Mouse (Mus musculus) G1E (cell line): ENCODE data around the gene Vat1. TPM values are rescaled to one million over a fixed set of nuclear protein-coding genes. Genes with fewer than 3 reads are reported as not detected.

Source experiments
- ATAC-seq: 2 replicates; pipeline ENCODE4 v1.8.0; 2016; ENCODE audit warnings: mild to moderate bottlenecking; ENCODE audit not compliant: insufficient number of reproducible peaks, poor library complexity, low FRiP score, severe bottlenecking; ENCODE audit errors: extremely low read depth
- DNase-seq: peaks from one replicate; pipeline ENCODE4 v3.0.0; 2012; ENCODE audit warnings: low spot score
- H3K27me3 ChIP-seq: 2 replicates; pipeline ENCODE4 v1.6.1; 2012; ENCODE audit warnings: mild to moderate bottlenecking, low read length, inconsistent platforms; ENCODE audit not compliant: insufficient read depth
- H3K36me3 ChIP-seq: replicated peaks from 2 replicates; pipeline ENCODE3; 2012; ENCODE audit warnings: mild to moderate bottlenecking, inconsistent platforms
- H3K4me1 ChIP-seq: 2 replicates; pipeline ENCODE4 v1.6.1; 2012; ENCODE audit warnings: low read depth, low read length, inconsistent platforms, mixed read lengths; ENCODE audit not compliant: insufficient read depth
- H3K4me3 ChIP-seq: 2 replicates; pipeline ENCODE4 v1.5.1; 2012; ENCODE audit warnings: low read depth, mild to moderate bottlenecking, inconsistent platforms, low read length, moderate library complexity, mixed read lengths
- H3K9me3 ChIP-seq: replicated peaks from 2 replicates; pipeline ENCODE4 v1.6.1; 2012; ENCODE audit warnings: inconsistent platforms
- CTCF ChIP-seq: IDR thresholded peaks from 2 replicates; pipeline ENCODE4 v1.5.1; 2012; ENCODE audit warnings: low read depth, low read length, inconsistent platforms, mixed read lengths
- GATA1 ChIP-seq: IDR thresholded peaks from 2 replicates; pipeline ENCODE4 v1.6.1; 2012; ENCODE audit warnings: borderline replicate concordance, low read length, inconsistent platforms, mixed read lengths
- GATA2 ChIP-seq: IDR thresholded peaks from 2 replicates; pipeline ENCODE4 v1.6.1; 2012; ENCODE audit warnings: low read depth, low read length, inconsistent platforms, borderline replicate concordance
- POLR2AphosphoS5 ChIP-seq: IDR thresholded peaks from 2 replicates; pipeline ENCODE4 v1.6.1; 2012; ENCODE audit warnings: low read depth, low read length, inconsistent platforms; ENCODE audit not compliant: insufficient replicate concordance
- TAL1 ChIP-seq: conservative IDR thresholded peaks from 2 replicates; pipeline ENCODE4 v1.6.1; 2012; ENCODE audit warnings: low read depth, low read length, inconsistent platforms, mixed read lengths
- polyA plus RNA-seq: library from polyadenylated mRNA; stranded (reverse); fragments of >175 nt; gene quantifications from 2 replicates; pipeline ENCODE4 v1.2.3, GENCODE M21; 2012
- total RNA-seq, 2 experiments: library from RNA; stranded (forward) in 1 of 2; stranded (reverse) in 1 of 2; fragments of 200-1000 nt in 1 of 2; fragments of >200 nt in 1 of 2; fragmentation: Nextera tagmentation in 1 of 2; gene quantifications; 2 replicates each; pipeline ENCODE4 v1.2.3; 2014 to 2017

Vat1 gene
- total and polyA plus RNA-seq, 3 experiments, result 103 to 384 (median 238) TPM

- Histone ChIP-seq H3K27me3 (no peaks in the 10 kb centered on the region), H3K4me3 (no peak overlapping the region), H3K4me1 (peaks cover 11% of the 10 kb centered on the region), H3K36me3 (peaks cover 45% of the 10 kb centered on the region), H3K9me3 (no peaks in the 10 kb centered on the region)
- no peak for DNase-seq
- TF ChIP-seq GATA1 (no peak), TAL1 (no peak), POLR2AphosphoS5 (no peak), CTCF (no peak), GATA2 (no peak)
- ATAC-seq, result no peak
Observed at GRCm38 (mm10) chr11:101436916-101437315, 29.1 kb downstream of the Vat1 start.

DNA sequence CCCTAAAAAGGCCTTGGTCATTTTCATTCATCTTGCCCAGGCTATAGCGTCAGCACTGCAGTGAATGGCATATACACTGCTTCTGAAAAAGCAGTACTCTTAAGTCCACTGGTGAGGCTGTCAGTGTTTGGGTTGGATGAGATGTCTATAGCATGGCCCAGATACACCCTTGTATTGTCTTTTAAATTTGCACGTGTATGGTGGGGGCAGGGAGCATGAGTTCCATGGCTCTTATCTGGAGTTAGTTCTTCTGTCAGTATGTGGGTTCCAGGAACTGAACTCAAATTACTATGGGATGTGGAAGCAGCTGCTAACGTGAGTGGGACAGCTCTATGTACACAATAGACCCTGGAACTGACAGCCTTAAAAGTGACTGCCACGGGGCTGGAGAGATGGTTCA, 30.2 kb downstream of the Vat1 start:
- H3K9me3 ChIP-seq, result no peaks in the 10 kb centered on the region
- TF ChIP-seq CTCF (no peak), GATA2 (no peak), TAL1 (no peak), GATA1 (no peak), POLR2AphosphoS5 (no peak)
- ATAC-seq (no peak), DNase-seq (no peak)
- no peak overlapping the region for H3K4me3 ChIP-seq
- peaks cover 11% of the 10 kb centered on the region for H3K4me1 ChIP-seq
- no peaks in the 10 kb centered on the region for H3K27me3 ChIP-seq
- peaks cover 55% of the 10 kb centered on the region for H3K36me3 ChIP-seq

- Histone ChIP-seq H3K4me1 (peaks cover 14% of the 10 kb centered on the region), H3K9me3 (no peaks in the 10 kb centered on the region), H3K27me3 (no peaks in the 10 kb centered on the region), H3K4me3 (no peak overlapping the region), H3K36me3 (peaks cover 80% of the 10 kb centered on the region)
- no peak for DNase-seq
- ATAC-seq, result no peak
- no peak for TF ChIP-seq CTCF
- no peak for TF ChIP-seq GATA1
- TF ChIP-seq TAL1, result no peak
- TF ChIP-seq GATA2, result no peak
- no peak for TF ChIP-seq POLR2AphosphoS5
Observed at GRCm38 (mm10) chr11:101433396-101433795, 32.6 kb downstream of the Vat1 start.

DNA sequence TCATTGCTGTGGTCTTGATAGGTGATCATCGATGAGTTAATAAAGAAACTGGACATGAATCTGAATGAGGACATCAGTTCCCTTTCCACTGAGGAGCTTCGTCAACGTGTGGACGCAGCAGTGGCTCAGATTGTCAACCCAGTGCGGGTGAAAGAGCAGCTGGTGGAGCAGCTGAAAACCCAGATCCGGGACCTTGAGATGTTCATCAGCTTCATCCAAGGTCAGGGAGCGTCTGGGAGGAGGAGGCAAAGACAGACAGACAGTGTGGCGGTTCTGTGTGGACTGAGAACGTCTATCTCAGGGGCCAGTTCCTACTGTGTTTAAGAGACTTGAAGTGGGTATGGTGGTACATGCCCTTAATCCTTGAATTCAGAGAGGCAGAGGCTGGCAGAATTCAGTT, 34.7 kb downstream of the Vat1 start:
- DNase-seq, result no peak
- peaks cover 86% of the 10 kb centered on the region for H3K36me3 ChIP-seq

DNA sequence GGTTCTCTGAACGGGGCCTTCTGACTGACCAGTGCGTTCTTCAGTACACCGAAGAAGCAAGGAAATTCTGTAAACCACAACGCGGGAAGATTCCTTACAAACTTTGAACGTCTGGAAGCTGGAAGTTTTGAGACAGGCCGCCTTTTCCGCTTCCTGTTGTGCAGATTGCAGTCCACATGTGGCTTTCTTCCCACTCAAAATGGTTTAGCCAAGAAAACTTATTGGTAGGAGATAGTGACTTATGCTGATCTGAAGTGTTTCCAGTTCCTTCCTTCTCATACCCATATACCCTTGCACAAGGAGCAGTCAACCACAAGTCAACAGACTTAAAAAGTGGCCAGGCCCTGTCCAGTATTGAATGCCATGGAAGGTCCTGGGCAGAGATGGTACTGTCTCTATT, 39.9 kb downstream of the Vat1 start:
- no peak for ATAC-seq
- Histone ChIP-seq H3K9me3 (no peaks in the 10 kb centered on the region), H3K27me3 (no peaks in the 10 kb centered on the region), H3K4me1 (peaks cover 39% of the 10 kb centered on the region), H3K36me3 (peaks cover 39% of the 10 kb centered on the region), H3K4me3 (peak overlapping the region; percentile 89; the same call in 1 of the 2 replicates)
- DNase-seq, result no peak
- TF ChIP-seq POLR2AphosphoS5, result no peak
- no peak for TF ChIP-seq GATA1
- no peak for TF ChIP-seq GATA2
- no peak for TF ChIP-seq CTCF
- TF ChIP-seq TAL1, result no peak

More for the DNA sequence above, 34.7 kb downstream of the Vat1 start:
- Histone ChIP-seq H3K4me1 (peaks cover 23% of the 10 kb centered on the region), H3K4me3 (no peak overlapping the region), H3K9me3 (no peaks in the 10 kb centered on the region), H3K27me3 (no peaks in the 10 kb centered on the region)
- no peak for ATAC-seq
- TF ChIP-seq POLR2AphosphoS5, result no peak
- no peak for TF ChIP-seq GATA2
- TF ChIP-seq CTCF, result no peak
- TF ChIP-seq TAL1, result no peak
- no peak for TF ChIP-seq GATA1

- Histone ChIP-seq H3K4me1 (peaks cover 40% of the 10 kb centered on the region), H3K36me3 (peaks cover 29% of the 10 kb centered on the region), H3K27me3 (no peaks in the 10 kb centered on the region), H3K4me3 (peak within 1 kb of the TSS; percentile 89), H3K9me3 (no peaks in the 10 kb centered on the region)
- DNase-seq (peak; percentile 94), ATAC-seq (peak; percentile 80)
- TF ChIP-seq GATA2, result no peak
Observed at GRCm38 (mm10) chr11:101424925-101425813, 40.9 kb downstream of the Vat1 start, which contains the start of the genes Rundc1 and Ptges3l. Rundc1 (plus strand) TSS chr11:101425085. Ptges3l (minus strand) TSS chr11:101425333.
